Mouse (Mus musculus): ENCODE results near the gene Lrrc20.

Gene Lrrc20

DNA sequence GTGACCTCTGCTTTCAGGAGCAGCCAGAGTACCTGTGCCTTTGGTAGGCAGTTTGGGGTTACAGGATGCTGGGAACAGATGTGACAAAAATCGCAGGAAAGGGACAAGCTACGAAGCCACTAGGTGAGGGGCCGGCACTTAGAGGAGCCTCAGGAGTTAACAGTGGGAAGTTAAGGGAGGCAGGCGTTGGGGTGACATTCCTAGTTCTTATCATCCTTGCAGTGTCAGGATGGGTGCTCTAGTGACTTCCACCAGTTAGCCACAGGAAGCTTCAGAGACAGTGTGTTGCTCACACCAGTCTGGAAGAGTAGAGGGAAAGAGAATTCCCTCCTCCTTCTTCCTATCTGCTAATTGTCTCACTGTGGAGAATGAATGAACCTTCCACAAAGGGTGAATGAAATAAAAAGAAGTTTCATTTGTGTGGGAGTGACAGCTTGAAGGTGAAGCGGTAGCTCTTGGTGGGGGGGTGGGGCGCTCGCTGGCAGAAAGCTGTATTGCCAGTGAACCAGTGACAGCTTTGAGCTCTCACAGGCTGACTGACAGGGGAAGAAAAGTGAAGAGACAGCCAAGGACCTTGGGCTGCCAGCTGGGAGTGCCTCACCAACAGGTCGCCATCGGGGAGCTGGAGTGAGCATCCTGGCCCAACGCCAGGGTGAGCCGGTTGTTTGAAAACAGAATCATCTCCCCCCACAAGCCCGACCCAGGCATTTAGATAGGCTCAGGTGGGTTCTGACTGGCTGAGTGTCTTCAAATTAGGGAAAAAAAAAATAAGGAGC is 41.9 kb downstream of the Lrrc20 start:
- peak; percentile 90 for DNase-seq

DNA sequence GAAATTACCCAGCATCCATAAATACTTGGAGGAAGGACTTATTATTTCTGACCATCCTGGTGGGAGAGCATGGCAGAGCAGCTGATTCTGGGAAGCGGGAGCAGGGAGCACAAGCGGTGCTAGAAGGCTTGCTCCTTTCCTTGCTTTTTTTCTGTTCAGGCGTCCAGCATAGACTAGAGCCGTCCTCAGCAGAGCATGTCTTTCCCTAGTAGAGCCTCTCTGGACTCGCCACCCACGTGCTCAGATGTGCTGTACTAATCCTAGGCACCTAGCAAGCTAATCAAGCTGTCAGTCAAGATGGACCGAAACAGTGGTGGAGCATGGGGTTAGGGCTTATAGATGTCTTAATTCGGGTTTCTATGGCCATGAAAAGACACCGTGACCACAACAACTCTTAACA is 42.7 kb downstream of the Lrrc20 start:
- DNase-seq: peak; percentile 83

GRCm38 (mm10) chr10:61519491-61519890 is 43.9 kb downstream of the Lrrc20 start:
- DNase-seq: peak; percentile 81

- no peak for DNase-seq
Measured at GRCm38 (mm10) chr10:61520714-61521113, 45.1 kb downstream of the Lrrc20 start.

DNA sequence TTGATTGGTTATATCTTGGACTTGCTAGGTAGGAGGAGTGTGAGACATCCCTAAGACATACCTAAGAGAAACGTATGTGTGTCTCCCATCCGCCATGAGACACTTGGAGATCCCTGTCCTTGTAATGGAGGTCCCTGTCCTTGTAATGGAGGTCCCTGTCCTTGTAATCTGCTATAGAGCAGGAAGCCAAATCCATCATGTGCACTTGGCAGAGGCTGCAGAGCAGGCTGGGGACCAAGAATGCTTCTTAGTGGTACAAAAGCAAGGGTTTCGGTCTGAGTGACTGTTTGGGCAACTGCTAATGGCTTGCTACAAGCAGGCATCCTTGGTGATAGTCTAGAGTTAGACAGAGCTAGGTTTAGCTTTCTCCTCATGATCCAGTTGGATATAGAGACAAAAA is 55.3 kb downstream of the Lrrc20 start:
- peak; percentile 92 for DNase-seq

- DNase-seq: peak; percentile 83
Measured at GRCm38 (mm10) chr10:61533285-61533684, 57.7 kb downstream of the Lrrc20 start.

GRCm38 (mm10) chr10:61534371-61535101 is 58.9 kb downstream of the Lrrc20 start:
- peak; percentile 92 for DNase-seq

DNA sequence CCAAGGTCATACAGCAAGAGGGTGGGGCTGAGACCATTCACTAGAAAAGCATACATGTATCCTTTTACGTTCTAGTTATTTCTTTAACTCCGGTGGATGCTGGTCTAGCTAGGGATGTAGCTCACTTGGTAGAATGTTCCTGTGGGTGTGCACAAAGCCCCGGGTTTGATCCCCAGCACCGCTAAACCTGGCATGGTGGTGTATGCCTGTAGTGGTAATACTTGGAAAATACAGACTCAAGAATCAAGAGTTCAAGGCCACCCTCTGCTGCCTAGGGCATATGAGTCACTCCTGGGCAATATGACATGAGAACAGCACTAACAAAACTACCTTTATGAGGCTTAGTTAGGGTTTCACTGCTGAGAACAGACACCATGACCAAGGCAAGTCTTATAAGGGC is 59.8 kb downstream of the Lrrc20 start:
- peak; percentile 76 for DNase-seq

- peak; percentile 97 for DNase-seq
Measured at GRCm38 (mm10) chr10:61536130-61537035, 60.8 kb downstream of the Lrrc20 start.

GRCm38 (mm10) chr10:61537036-61537380 is 61.4 kb downstream of the Lrrc20 start:
- peak; percentile 92 for DNase-seq

- no peak for DNase-seq
Measured at GRCm38 (mm10) chr10:61538446-61538845, 62.8 kb downstream of the Lrrc20 start.

DNA sequence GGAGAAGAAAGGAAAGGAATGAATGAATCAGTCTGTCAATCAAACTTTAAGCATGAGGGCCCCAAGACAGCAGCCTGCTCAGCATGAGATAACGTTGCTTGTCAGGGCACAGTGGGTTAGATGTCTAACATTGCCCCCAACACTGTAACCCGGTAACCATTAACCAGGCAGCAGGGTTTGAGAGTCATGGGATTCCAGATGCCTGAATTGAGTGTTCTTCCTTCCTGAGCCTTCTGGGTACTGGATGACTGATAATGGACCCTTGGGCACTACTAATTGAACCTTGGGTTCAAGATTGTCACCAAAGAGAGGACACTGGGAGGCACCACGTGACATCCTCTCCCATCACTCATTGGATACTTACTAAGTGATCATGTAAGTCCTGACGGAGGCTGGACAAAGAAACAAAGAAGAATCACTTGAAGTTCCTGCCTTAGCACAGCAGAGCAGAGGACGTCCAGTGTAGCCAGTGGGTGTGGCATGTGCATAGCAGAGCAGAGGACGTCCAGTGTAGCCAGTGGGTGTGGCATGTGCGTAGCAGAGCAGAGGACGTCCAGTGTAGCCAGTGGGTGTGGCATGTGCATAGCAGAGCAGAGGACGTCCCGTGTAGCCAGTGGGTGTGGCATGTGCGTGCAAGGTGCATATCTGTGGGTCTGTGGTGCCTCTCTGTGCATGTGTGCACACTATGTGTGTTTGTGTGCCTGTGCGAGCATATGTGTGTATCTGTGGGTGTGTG is 68.7 kb downstream of the Lrrc20 start:
- DNase-seq: no peak

GRCm38 (mm10) chr10:61544863-61545240 is 69.3 kb downstream of the Lrrc20 start:
- DNase-seq: no peak

- DNase-seq: no peak
Measured at GRCm38 (mm10) chr10:61550106-61550505, 74.5 kb downstream of the Lrrc20 start.

GRCm38 (mm10) chr10:61555155-61555554 is 79.6 kb downstream of the Lrrc20 start:
- DNase-seq: no peak

GRCm38 (mm10) chr10:61558631-61559030 is 83.0 kb downstream of the Lrrc20 start:
- DNase-seq: no peak

DNA sequence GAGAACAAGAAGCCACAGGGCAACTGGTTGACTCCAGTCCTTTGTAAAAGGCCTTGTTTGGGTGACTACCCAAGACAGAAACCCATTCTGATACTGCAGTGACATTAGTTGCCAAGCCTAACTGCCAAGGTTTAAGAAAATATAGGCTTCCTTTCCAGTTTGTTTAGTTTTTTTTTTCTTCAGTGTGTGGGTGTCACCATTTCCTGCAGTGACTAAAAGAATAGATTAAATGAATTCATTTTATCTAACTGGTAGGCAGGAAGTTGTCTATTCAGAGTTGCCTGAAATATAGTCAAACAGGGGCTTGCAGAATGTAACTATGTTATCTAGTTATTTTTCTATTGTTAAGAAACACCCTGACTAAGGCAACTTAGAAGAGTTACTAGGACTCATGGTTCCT is 83.9 kb downstream of the Lrrc20 start:
- DNase-seq: no peak

- DNase-seq: no peak
Measured at GRCm38 (mm10) chr10:61563550-61563949, 87.9 kb downstream of the Lrrc20 start.

GRCm38 (mm10) chr10:61564408-61564807 is 88.8 kb downstream of the Lrrc20 start:
- no peak for DNase-seq

DNA sequence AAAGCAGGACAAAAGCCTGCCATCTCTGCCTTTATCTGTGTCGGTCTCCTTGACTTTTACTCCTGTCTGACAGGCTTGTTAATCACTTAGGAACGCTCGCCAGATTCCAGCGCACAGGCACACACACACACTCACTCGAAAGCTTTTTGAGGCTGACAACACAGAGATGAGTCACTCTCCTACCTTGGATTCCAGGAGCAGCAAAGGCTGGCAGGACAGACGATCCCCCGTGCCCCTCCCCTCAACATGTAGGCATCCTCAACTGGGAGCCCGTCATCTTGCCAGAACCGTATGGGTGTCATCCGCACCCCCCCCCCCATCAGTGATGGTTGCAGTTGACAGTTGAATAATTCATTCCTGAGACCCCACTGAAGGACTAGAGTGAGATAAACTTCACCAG is 94.6 kb downstream of the Lrrc20 start:
- no peak for DNase-seq

DNA sequence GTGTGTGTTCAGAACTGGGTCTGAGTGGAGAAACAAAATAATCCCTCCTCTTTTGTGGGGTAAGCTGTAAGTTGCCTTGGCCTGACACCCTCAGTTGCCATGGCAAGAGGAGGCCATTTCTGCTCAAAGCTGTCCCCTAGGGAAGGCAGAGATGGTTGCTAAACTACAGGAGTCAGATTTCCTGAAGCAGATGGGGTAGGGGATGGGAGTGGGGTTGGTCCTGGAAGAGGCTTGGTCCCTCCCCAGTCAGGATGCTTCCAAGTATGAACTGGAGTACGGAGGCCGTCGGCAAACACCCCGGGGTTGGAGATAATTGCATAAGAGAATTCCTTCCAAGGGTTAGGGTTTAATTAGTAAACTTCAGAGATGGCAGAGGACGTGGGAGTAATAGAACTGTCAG is 96.5 kb downstream of the Lrrc20 start:
- peak; percentile 91 for DNase-seq

- DNase-seq: peak; percentile 51
Measured at GRCm38 (mm10) chr10:61576120-61576767, 100.6 kb downstream of the Lrrc20 start.
